Mouse (Mus musculus) heart, embryonic 14.5 days (tissue): ENCODE measurements around the gene Nanos2. TPM values are rescaled to one million over a fixed set of nuclear protein-coding genes. Genes with fewer than 3 reads are reported as not detected.
A peak's percentile ranks its signal among the peaks of the same experiment; 100 is the strongest.

ENCODE experiments used
- ATAC-seq: fragments of 200-750 bp; cut with Nextera tagmentation; 2 replicates; pipeline ENCODE4 v1.8.0; 2017; ENCODE audit warnings: low read depth, moderate TSS enrichment; ENCODE audit not compliant: insufficient number of reproducible peaks, insufficient read depth, low FRiP score
- H3K27ac ChIP-seq, 2 experiments: fragments of 200-500 bp in 1 of 2; fragments of 300-500 bp in 1 of 2; sonication (generic) in 1 of 2; replicated peaks in 1 of 2; 2 replicates each; pipeline ENCODE4 v1.5.1; 2012 to 2014; ENCODE audit warnings: low read depth in 2 of 2, low read length in 2 of 2, control low read depth in 1 of 2, mild to moderate bottlenecking in 1 of 2, mixed read lengths in 1 of 2; ENCODE audit not compliant: control insufficient read depth in 1 of 2, insufficient read depth in 1 of 2
- H3K27me3 ChIP-seq: fragments of 300-500 bp; sonication (generic); 2 replicates; pipeline ENCODE4 v1.6.1; 2014; ENCODE audit warnings: mild to moderate bottlenecking, low read length, control low read depth; ENCODE audit not compliant: control insufficient read depth, insufficient read depth
- H3K36me3 ChIP-seq: fragments of 300-500 bp; sonication (generic); 2 replicates; pipeline ENCODE4 v1.6.1; 2014; ENCODE audit warnings: mild to moderate bottlenecking, control low read depth, low read length, mixed read lengths; ENCODE audit not compliant: control insufficient read depth, insufficient read depth
- H3K4me1 ChIP-seq, 2 experiments: fragments of 200-500 bp in 1 of 2; fragments of 300-500 bp in 1 of 2; sonication (generic) in 1 of 2; 2 replicates each; pipeline ENCODE4 v1.6.1; 2012 to 2014; ENCODE audit warnings: low read length in 2 of 2, control low read depth in 1 of 2, mixed read lengths in 1 of 2; ENCODE audit not compliant: control insufficient read depth in 2 of 2, insufficient read depth in 2 of 2
- H3K4me2 ChIP-seq: fragments of 300-500 bp; sonication (generic); 2 replicates; pipeline ENCODE4 v1.6.1; 2014; ENCODE audit warnings: mild to moderate bottlenecking, low read length
- H3K4me3 ChIP-seq, 2 experiments: fragments of 200-500 bp in 1 of 2; fragments of 300-500 bp in 1 of 2; sonication (generic) in 1 of 2; 2 replicates each; pipeline ENCODE4 v1.5.1; 2012 to 2014; ENCODE audit warnings: low read length in 2 of 2, mild to moderate bottlenecking in 2 of 2, control low read depth in 1 of 2, low read depth in 1 of 2, moderate library complexity in 1 of 2; ENCODE audit not compliant: control insufficient read depth in 1 of 2, insufficient read depth in 1 of 2
- H3K9ac ChIP-seq: fragments of 300-500 bp; sonication (generic); 2 replicates; pipeline ENCODE4 v1.6.1; 2014; ENCODE audit warnings: mild to moderate bottlenecking, low read length
- H3K9me3 ChIP-seq: fragments of 300-500 bp; sonication (generic); 2 replicates; pipeline ENCODE4 v1.6.1; 2016; ENCODE audit warnings: low read length, control low read depth; ENCODE audit not compliant: control insufficient read depth
- WGBS: fragments of 180-500 bp; shearing (Covaris S2); extraction: QIAGEN DNeasy Blood & Tissue Kit; methylation state at CpG from one replicate; pipeline ENCODE4 v1.1.7; 2014; 5-methylcytosine and 5-hydroxymethylcytosine counted together
- polyA plus RNA-seq: library from polyadenylated mRNA; unstranded; fragments of >200 nt; fragmentation: Nextera tagmentation; extraction: Ambion mirVana; gene quantifications from 2 replicates; pipeline ENCODE4 v1.2.1, GENCODE M21; 2014

Nanos2 gene
- polyA plus RNA-seq, 1 experiment from 2014 or later = not detected

DNA sequence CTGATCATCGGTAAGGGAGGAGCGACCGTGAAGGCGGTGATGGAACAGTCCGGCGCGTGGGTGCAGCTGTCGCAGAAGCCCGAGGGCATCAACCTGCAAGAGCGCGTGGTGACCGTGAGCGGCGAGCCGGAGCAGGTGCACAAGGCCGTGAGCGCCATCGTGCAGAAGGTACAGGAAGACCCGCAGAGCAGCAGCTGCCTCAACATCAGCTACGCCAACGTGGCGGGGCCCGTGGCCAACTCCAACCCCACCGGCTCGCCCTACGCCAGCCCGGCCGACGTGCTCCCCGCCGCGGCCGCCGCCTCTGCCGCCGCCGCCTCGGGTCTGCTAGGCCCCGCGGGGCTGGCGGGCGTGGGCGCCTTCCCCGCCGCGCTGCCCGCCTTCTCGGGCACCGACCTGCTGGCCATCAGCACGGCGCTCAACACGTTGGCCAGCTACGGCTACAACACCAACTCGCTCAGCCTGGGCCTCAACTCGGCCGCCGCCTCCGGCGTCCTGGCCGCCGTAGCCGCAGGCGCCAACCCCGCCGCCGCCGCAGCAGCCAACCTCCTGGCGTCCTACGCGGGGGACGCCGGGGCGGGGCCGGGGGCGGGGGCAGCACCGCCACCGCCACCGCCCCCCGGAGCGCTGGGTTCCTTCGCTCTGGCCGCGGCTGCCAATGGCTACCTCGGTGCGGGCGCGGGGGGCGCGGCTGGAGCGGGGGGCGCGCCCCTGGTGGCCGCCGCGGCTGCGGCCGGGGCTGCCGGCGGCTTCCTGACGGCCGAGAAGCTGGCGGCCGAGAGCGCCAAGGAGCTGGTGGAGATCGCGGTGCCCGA is 29.4 kb upstream of the Nanos2 start:
- peaks cover 60% of the 10 kb centered on the region for H3K27me3 ChIP-seq
- H3K27ac ChIP-seq = peak overlapping the region in 1 of 2 experiments; percentile 50; a peak in 1 of 4 replicates
- under 1% methylated on average over 98 of the region's 107 CpGs for WGBS
- H3K9ac ChIP-seq = peak overlapping the region; percentile 75
- H3K9me3 ChIP-seq = no peaks in the 10 kb centered on the region
- peak; percentile 71 for ATAC-seq
- peak overlapping the region; percentile 99 for H3K4me2 ChIP-seq
- peaks cover 0 to 9% of the 10 kb centered on the region in 2 experiments; a peak in 3 of 4 replicates for H3K4me1 ChIP-seq
- H3K4me3 ChIP-seq = peak overlapping the region; percentile 55 to 69
- no peaks in the 10 kb centered on the region for H3K36me3 ChIP-seq

- peaks cover 66% of the 10 kb centered on the region for H3K27me3 ChIP-seq
- no peaks in the 10 kb centered on the region for H3K36me3 ChIP-seq
- H3K4me1 ChIP-seq = peaks cover 0 to 11% of the 10 kb centered on the region in 2 experiments; a peak in 3 of 4 replicates
- 2% methylated on average over 19 of the region's 21 CpGs for WGBS
- H3K9me3 ChIP-seq = no peaks in the 10 kb centered on the region
- H3K27ac ChIP-seq = peak overlapping the region in 1 of 2 experiments; percentile 50; a peak in 1 of 4 replicates
- ATAC-seq = no peak
- H3K4me2 ChIP-seq = peak overlapping the region; percentile 99
- peak overlapping the region; percentile 75 for H3K9ac ChIP-seq
- H3K4me3 ChIP-seq = peak overlapping the region; percentile 55 to 69
Measured at GRCm38 (mm10) chr7:18958384-18958766, 28.8 kb upstream of the Nanos2 start.

GRCm38 (mm10) chr7:18959446-18959845 is 27.8 kb upstream of the Nanos2 start:
- 46% methylated on average over 8 of the region's 8 CpGs for WGBS
- H3K4me2 ChIP-seq = peak overlapping the region; percentile 99; the same call in 1 of the 2 replicates

DNA sequence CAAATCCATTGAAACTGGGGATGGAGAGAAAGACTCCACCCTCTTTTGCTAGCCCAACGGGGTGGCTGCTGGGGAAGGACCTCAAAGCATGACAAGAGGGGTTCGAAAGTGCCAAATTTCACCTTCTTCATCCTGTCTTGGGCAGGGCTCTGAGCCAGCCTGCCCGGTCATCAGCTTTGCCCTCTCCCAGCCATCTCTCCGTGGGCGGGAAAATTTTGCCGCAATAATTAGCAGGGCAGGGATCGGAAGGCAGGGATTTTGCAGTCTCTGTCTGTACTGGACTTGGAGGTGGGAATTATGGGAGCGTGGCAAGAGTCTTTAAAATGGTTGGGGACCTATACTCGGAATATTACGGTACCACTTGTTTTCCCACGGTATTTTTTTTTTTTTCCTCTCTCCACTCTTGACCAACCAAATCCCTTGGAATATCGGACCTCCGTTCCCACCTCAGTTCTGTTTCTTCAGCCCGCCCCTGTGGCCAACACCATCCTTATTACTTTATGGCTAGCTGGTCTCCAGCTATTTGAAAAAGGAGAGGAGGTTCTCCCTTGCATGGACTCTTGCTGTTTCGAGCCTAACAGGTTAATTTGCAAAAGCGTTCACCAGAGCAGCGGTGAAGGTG is 24.9 kb upstream of the Nanos2 start:
- no peak for ATAC-seq
- H3K4me2 ChIP-seq = peak overlapping the region; percentile 48
- H3K9ac ChIP-seq = no peak overlapping the region
- peaks cover 82% of the 10 kb centered on the region for H3K27me3 ChIP-seq
- H3K36me3 ChIP-seq = no peaks in the 10 kb centered on the region
- H3K4me3 ChIP-seq = peak overlapping the region in 1 of 2 experiments; percentile 24; a peak in 2 of 4 replicates
- 3% methylated on average over 17 of the region's 17 CpGs for WGBS
- peaks cover 0 to 13% of the 10 kb centered on the region in 2 experiments; a peak in 3 of 4 replicates for H3K4me1 ChIP-seq
- H3K27ac ChIP-seq = no peak overlapping the region
- no peaks in the 10 kb centered on the region for H3K9me3 ChIP-seq

More at GRCm38 (mm10) chr7:18959446-18959845, 27.8 kb upstream of the Nanos2 start:
- Histone ChIP-seq H3K27ac (peak overlapping the region; percentile 50 to 69), H3K9me3 (no peaks in the 10 kb centered on the region), H3K27me3 (peaks cover 75% of the 10 kb centered on the region), H3K9ac (no peak overlapping the region), H3K36me3 (no peaks in the 10 kb centered on the region), H3K4me3 (0 out of 4 replicates have a peak overlapping the region, but pooled peaks of 1 of the 2 experiments have one; percentile 4), H3K4me1 (peaks cover 0 to 13% of the 10 kb centered on the region in 2 experiments; a peak in 3 of 4 replicates)
- ATAC-seq = peak; percentile 57; the same call in 1 of the 2 replicates

- Histone ChIP-seq H3K36me3 (no peaks in the 10 kb centered on the region), H3K27me3 (peaks cover 79% of the 10 kb centered on the region), H3K9me3 (no peaks in the 10 kb centered on the region), H3K4me3 (peak overlapping the region in 1 of 2 experiments; percentile 24; a peak in 2 of 4 replicates), H3K4me2 (peak overlapping the region; percentile 48), H3K4me1 (peaks cover 0 to 13% of the 10 kb centered on the region in 2 experiments; a peak in 3 of 4 replicates), H3K9ac (no peak overlapping the region), H3K27ac (no peak overlapping the region)
- 2% methylated on average over 20 of the region's 20 CpGs for WGBS
- ATAC-seq = no peak
Measured at GRCm38 (mm10) chr7:18962795-18963194, 24.4 kb upstream of the Nanos2 start.

- Histone ChIP-seq H3K4me1 (peaks cover 0 to 12% of the 10 kb centered on the region in 2 experiments; a peak in 3 of 4 replicates), H3K9me3 (no peaks in the 10 kb centered on the region), H3K4me3 (no peak overlapping the region; a peak in 1 of 4 replicates), H3K27me3 (peaks cover 75% of the 10 kb centered on the region), H3K9ac (no peak overlapping the region), H3K36me3 (no peaks in the 10 kb centered on the region), H3K27ac (no peak overlapping the region), H3K4me2 (no peak overlapping the region)
- WGBS = 1% methylated on average over 19 of the region's 19 CpGs
- no peak for ATAC-seq
Measured at GRCm38 (mm10) chr7:18963294-18963843, 23.8 kb upstream of the Nanos2 start.

- no peak overlapping the region for H3K9ac ChIP-seq
- no peaks in the 10 kb centered on the region for H3K36me3 ChIP-seq
- no peak overlapping the region for H3K27ac ChIP-seq
- H3K4me1 ChIP-seq = peaks cover 0 to 8% of the 10 kb centered on the region in 2 experiments; a peak in 3 of 4 replicates
- ATAC-seq = no peak
- peaks cover 58% of the 10 kb centered on the region for H3K27me3 ChIP-seq
- H3K4me2 ChIP-seq = no peak overlapping the region
- no peak overlapping the region for H3K4me3 ChIP-seq
- H3K9me3 ChIP-seq = no peaks in the 10 kb centered on the region
- 67% methylated on average over 5 of the region's 5 CpGs for WGBS
Measured at GRCm38 (mm10) chr7:18965312-18965711, 21.9 kb upstream of the Nanos2 start.
